Mouse (Mus musculus): ENCODE results near the gene Gnb2. TPM values are rescaled to one million over a fixed set of nuclear protein-coding genes. Genes with fewer than 3 reads are reported as not detected.
A peak's percentile ranks its signal among the peaks of the same experiment; 100 is the strongest.

The Gnb2 gene
- polyA plus RNA-seq, 1 experiment from 2014 or later: 557 TPM

DNA sequence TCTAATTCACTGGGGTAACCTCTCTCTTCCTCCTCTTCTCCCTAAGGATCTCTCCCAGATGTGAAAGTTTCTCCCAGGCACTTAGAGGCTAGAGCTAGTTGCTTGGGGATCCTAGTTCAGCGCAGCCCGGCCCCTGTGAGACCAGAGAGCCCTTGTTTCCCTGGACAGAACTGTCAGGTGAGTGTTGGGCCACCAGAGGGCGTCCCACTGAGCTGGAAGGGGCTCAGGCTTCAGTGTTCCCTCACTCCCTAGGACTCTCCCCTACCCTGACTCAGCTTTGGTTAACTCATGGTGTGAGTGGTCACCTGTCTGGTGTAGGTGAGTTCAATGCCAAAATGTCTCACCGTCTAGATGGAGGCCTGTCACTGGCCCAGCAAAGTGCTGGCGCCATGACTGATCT lies 14.9 kb downstream of the Gnb2 start, which contains the start of gene Gigyf1:
Gene Gigyf1, plus strand, starts transcription at position 113 of the 400 bp plus-strand sequence.
- Histone ChIP-seq H3K27me3 (ENCODE audit: control insufficient read depth, insufficient read depth, low read length) (no peaks in the 10 kb centered on the region), H3K4me3 (ENCODE audit: low read depth, low read length) (no peak within 1 kb of the TSS), H3K9ac (replicated peaks; ENCODE audit: low read depth, low read length) (no peak within 1 kb of the TSS), H3K27ac (ENCODE audit: low read depth, low read length) (no peak within 1 kb of the TSS), H3K4me1 (ENCODE audit: control insufficient read depth, insufficient read depth, low read length) (peaks cover 8% of the 10 kb centered on the region), H3K9me3 (ENCODE audit: control insufficient read depth, low read length) (no peaks in the 10 kb centered on the region), H3K4me2 (ENCODE audit: low read depth, low read length) (no peak within 1 kb of the TSS), H3K36me3 (ENCODE audit: control insufficient read depth, insufficient read depth, low read length) (peaks cover 51% of the 10 kb centered on the region)
- 79% methylated on average over 5 of the region's 5 CpGs for WGBS
- no peak for ATAC-seq (ENCODE audit: low read depth)

- Histone ChIP-seq H3K4me3 (ENCODE audit: low read depth, low read length) (no peak overlapping the region), H3K27ac (ENCODE audit: low read depth, low read length) (no peak overlapping the region), H3K36me3 (ENCODE audit: control insufficient read depth, insufficient read depth, low read length) (peaks cover 15% of the 10 kb centered on the region), H3K4me2 (ENCODE audit: low read depth, low read length) (no peak overlapping the region), H3K9me3 (ENCODE audit: control insufficient read depth, low read length) (no peaks in the 10 kb centered on the region), H3K27me3 (ENCODE audit: control insufficient read depth, insufficient read depth, low read length) (no peaks in the 10 kb centered on the region), H3K9ac (replicated peaks; ENCODE audit: low read depth, low read length) (no peak overlapping the region), H3K4me1 (ENCODE audit: control insufficient read depth, insufficient read depth, low read length) (peaks cover 32% of the 10 kb centered on the region)
- ATAC-seq (ENCODE audit: low read depth): no peak
- WGBS: 96% methylated on average over 3 of the region's 3 CpGs
Observed at GRCm38 (mm10) chr5:137514811-137515210, 18.5 kb downstream of the Gnb2 start.

- peak overlapping the region; percentile 5; the same call in 1 of the 2 replicates for H3K9ac ChIP-seq (replicated peaks; ENCODE audit: low read depth, low read length)
- H3K27me3 ChIP-seq (ENCODE audit: control insufficient read depth, insufficient read depth, low read length): no peaks in the 10 kb centered on the region
- peaks cover 8% of the 10 kb centered on the region; the same call in 1 of the 2 replicates for H3K36me3 ChIP-seq (ENCODE audit: control insufficient read depth, insufficient read depth, low read length)
- no peaks in the 10 kb centered on the region for H3K9me3 ChIP-seq (ENCODE audit: control insufficient read depth, low read length)
- H3K4me3 ChIP-seq (ENCODE audit: low read depth, low read length): no peak overlapping the region
- peak overlapping the region; percentile 6; the same call in 1 of the 2 replicates for H3K4me2 ChIP-seq (ENCODE audit: low read depth, low read length)
- peaks cover 32% of the 10 kb centered on the region for H3K4me1 ChIP-seq (ENCODE audit: control insufficient read depth, insufficient read depth, low read length)
- no peak for ATAC-seq (ENCODE audit: low read depth)
- H3K27ac ChIP-seq (ENCODE audit: low read depth, low read length): no peak overlapping the region; the same call in 1 of the 2 replicates
- 87% methylated on average over 12 of the region's 12 CpGs for WGBS
Observed at GRCm38 (mm10) chr5:137513951-137514721, 19.2 kb downstream of the Gnb2 start.

- ATAC-seq (ENCODE audit: low read depth): 0 out of 2 replicates have a peak, but pooled peaks have one; percentile 39
- no peak overlapping the region; the same call in 1 of the 2 replicates for H3K4me3 ChIP-seq (ENCODE audit: low read depth, low read length)
Observed at GRCm38 (mm10) chr5:137512847-137513794, 20.2 kb downstream of the Gnb2 start.

DNA sequence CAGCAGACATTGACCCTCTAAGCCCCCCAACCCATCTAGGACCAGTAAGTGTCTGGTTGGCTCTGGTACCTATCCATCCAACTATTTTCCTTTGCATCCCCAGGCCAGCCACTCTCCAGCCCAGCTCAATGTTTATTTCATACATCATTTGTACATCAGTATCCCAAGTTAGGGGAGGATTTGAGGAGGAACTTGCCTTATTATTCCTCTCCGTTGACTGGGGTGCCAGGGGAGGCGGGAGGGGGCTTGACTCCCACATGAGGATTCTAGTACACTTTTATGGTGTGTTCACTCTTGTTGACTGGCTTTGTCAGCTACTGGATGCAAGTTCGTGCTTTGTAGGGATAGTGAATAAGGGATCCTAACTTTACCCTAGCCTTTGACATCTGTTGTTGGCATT lies 21.6 kb downstream of the Gnb2 start:
- H3K27me3 ChIP-seq (ENCODE audit: control insufficient read depth, insufficient read depth, low read length): no peaks in the 10 kb centered on the region
- H3K36me3 ChIP-seq (ENCODE audit: control insufficient read depth, insufficient read depth, low read length): no peaks in the 10 kb centered on the region; the same call in 1 of the 2 replicates
- H3K9me3 ChIP-seq (ENCODE audit: control insufficient read depth, low read length): no peaks in the 10 kb centered on the region
- peak overlapping the region; percentile 99 for H3K4me3 ChIP-seq (ENCODE audit: low read depth, low read length)
- peaks cover 32% of the 10 kb centered on the region for H3K4me1 ChIP-seq (ENCODE audit: control insufficient read depth, insufficient read depth, low read length)
- H3K27ac ChIP-seq (ENCODE audit: low read depth, low read length): no peak overlapping the region
- H3K9ac ChIP-seq (replicated peaks; ENCODE audit: low read depth, low read length): peak overlapping the region; percentile 98; the same call in 1 of the 2 replicates
- 54% methylated on average over 3 of the region's 3 CpGs for WGBS
- no peak for ATAC-seq (ENCODE audit: low read depth)
- H3K4me2 ChIP-seq (ENCODE audit: low read depth, low read length): peak overlapping the region; percentile 95

More at GRCm38 (mm10) chr5:137512847-137513794, 20.2 kb downstream of the Gnb2 start:
- Histone ChIP-seq H3K27ac (ENCODE audit: low read depth, low read length) (no peak overlapping the region), H3K9me3 (ENCODE audit: control insufficient read depth, low read length) (no peaks in the 10 kb centered on the region), H3K4me1 (ENCODE audit: control insufficient read depth, insufficient read depth, low read length) (peaks cover 32% of the 10 kb centered on the region), H3K9ac (replicated peaks; ENCODE audit: low read depth, low read length) (no peak overlapping the region), H3K4me2 (ENCODE audit: low read depth, low read length) (peak overlapping the region; percentile 18; the same call in 1 of the 2 replicates), H3K27me3 (ENCODE audit: control insufficient read depth, insufficient read depth, low read length) (no peaks in the 10 kb centered on the region), H3K36me3 (ENCODE audit: control insufficient read depth, insufficient read depth, low read length) (no peaks in the 10 kb centered on the region; the same call in 1 of the 2 replicates)
- WGBS: 86% methylated on average over 11 of the region's 11 CpGs

GRCm38 (mm10) chr5:137510573-137511390 lies 22.5 kb downstream of the Gnb2 start:
- peak; percentile 32 for ATAC-seq (ENCODE audit: low read depth)

GRCm38 (mm10) chr5:137510014-137510501 lies 23.3 kb downstream of the Gnb2 start:
- Histone ChIP-seq H3K4me1 (ENCODE audit: control insufficient read depth, insufficient read depth, low read length) (peaks cover 29% of the 10 kb centered on the region), H3K4me3 (ENCODE audit: low read depth, low read length) (peak overlapping the region; percentile 99), H3K27ac (ENCODE audit: low read depth, low read length) (peak overlapping the region; percentile 85), H3K9me3 (ENCODE audit: control insufficient read depth, low read length) (no peaks in the 10 kb centered on the region), H3K9ac (replicated peaks; ENCODE audit: low read depth, low read length) (peak overlapping the region; percentile 98), H3K4me2 (ENCODE audit: low read depth, low read length) (peak overlapping the region; percentile 39), H3K27me3 (ENCODE audit: control insufficient read depth, insufficient read depth, low read length) (no peaks in the 10 kb centered on the region), H3K36me3 (ENCODE audit: control insufficient read depth, insufficient read depth, low read length) (no peaks in the 10 kb centered on the region; the same call in 1 of the 2 replicates)
- 1% methylated on average over 41 of the region's 52 CpGs for WGBS
- ATAC-seq (ENCODE audit: low read depth): peak; percentile 75

More at GRCm38 (mm10) chr5:137510573-137511390, 22.5 kb downstream of the Gnb2 start:
- Histone ChIP-seq H3K27me3 (ENCODE audit: control insufficient read depth, insufficient read depth, low read length) (no peaks in the 10 kb centered on the region), H3K4me3 (ENCODE audit: low read depth, low read length) (peak overlapping the region; percentile 99), H3K9ac (replicated peaks; ENCODE audit: low read depth, low read length) (peak overlapping the region; percentile 98), H3K27ac (ENCODE audit: low read depth, low read length) (peak overlapping the region; percentile 85), H3K4me2 (ENCODE audit: low read depth, low read length) (peak overlapping the region; percentile 95), H3K9me3 (ENCODE audit: control insufficient read depth, low read length) (no peaks in the 10 kb centered on the region), H3K4me1 (ENCODE audit: control insufficient read depth, insufficient read depth, low read length) (peaks cover 32% of the 10 kb centered on the region), H3K36me3 (ENCODE audit: control insufficient read depth, insufficient read depth, low read length) (no peaks in the 10 kb centered on the region; the same call in 1 of the 2 replicates)
- under 1% methylated on average over 27 of the region's 83 CpGs for WGBS

- no peak overlapping the region for H3K4me2 ChIP-seq (ENCODE audit: low read depth, low read length)
- no peak for ATAC-seq (ENCODE audit: low read depth)
- no peak overlapping the region for H3K27ac ChIP-seq (ENCODE audit: low read depth, low read length)
- no peaks in the 10 kb centered on the region for H3K27me3 ChIP-seq (ENCODE audit: control insufficient read depth, insufficient read depth, low read length)
- H3K4me1 ChIP-seq (ENCODE audit: control insufficient read depth, insufficient read depth, low read length): peaks cover 6% of the 10 kb centered on the region; the same call in 1 of the 2 replicates
- H3K4me3 ChIP-seq (ENCODE audit: low read depth, low read length): no peak overlapping the region
- WGBS: 89% methylated on average over 6 of the region's 6 CpGs
- H3K9me3 ChIP-seq (ENCODE audit: control insufficient read depth, low read length): no peaks in the 10 kb centered on the region
- H3K9ac ChIP-seq (replicated peaks; ENCODE audit: low read depth, low read length): no peak overlapping the region
- H3K36me3 ChIP-seq (ENCODE audit: control insufficient read depth, insufficient read depth, low read length): no peaks in the 10 kb centered on the region
Observed at GRCm38 (mm10) chr5:137504041-137504440, 29.3 kb downstream of the Gnb2 start.

Data from neural tube, embryonic 14.5 days (tissue).